Mouse (Mus musculus) R1 (cell line): Measurements from ENCODE around the gene 3830406C13Rik.
A peak's percentile ranks its signal among the peaks of the same experiment; 100 is the strongest.

Experiments used
- DNase-seq: peaks from one replicate; pipeline ENCODE4 v3.0.0-alpha.2; 2018; ENCODE audit warnings: low read depth, low spot score

The 3830406C13Rik gene

GRCm38 (mm10) chr14:12342458-12343131, 58.6 kb downstream of the 3830406C13Rik start:
- peak; percentile 20 for DNase-seq

DNA sequence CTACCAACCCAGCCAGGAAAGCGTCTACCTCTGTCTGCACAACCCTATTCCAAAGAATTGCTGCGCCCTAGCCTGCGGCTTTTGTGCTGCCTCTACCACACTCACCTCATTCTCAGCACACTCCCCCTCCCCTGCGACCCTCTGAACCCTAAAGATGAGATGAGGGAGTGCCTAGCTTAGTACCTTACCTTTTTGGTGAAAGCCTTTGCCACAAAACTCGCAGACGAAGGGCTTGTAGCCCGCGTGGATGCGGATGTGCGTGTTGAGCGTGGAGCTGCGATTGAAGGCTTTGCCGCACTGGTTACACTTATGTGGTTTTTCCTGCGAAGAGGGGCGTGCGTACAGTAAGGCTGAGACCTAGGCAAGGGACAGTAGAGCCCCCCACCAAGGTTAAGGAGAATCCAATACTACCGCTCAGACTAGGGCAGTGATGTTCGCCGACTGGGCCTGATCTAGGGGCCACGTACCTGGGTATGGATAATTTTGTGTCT, 59.5 kb downstream of the 3830406C13Rik start:
- DNase-seq = no peak

GRCm38 (mm10) chr14:12344061-12344745, 60.2 kb downstream of the 3830406C13Rik start:
- peak; percentile 45 for DNase-seq

GRCm38 (mm10) chr14:12344746-12345240, 60.8 kb downstream of the 3830406C13Rik start:
- peak; percentile 51 for DNase-seq

DNA sequence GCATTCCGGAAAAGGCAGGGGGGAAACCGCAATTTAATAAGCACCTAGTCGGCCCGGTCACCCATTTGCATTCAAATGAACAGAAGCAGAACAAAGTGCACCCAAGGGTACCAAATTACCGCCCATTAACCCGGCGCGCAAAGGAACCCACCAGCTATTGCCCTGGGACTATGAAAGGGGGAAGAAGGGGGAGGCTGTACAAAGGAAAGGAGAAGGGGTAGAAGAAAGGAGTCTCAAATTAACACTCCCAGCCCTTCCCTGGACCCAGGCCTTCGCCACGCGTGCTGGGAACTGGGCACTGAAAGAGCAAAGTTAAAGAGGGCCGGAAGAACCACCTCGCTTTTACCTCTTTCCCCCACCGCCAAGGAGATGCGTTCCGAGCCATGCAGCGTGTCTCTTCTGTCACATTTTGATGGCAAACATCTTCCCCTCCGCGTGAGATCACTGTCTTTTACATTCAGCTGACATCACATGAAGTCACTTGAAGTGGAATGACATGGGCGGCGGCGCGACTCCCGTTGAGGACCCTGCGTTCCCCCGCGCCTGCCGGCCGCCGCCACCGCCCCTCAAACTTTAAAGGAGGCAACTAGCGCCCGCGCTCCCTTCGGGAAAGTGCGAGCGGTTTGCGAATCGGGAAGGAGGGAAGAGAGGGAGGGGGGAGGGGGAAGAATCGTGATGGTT, 61.4 kb downstream of the 3830406C13Rik start:
- peak; percentile 60 for DNase-seq

DNA sequence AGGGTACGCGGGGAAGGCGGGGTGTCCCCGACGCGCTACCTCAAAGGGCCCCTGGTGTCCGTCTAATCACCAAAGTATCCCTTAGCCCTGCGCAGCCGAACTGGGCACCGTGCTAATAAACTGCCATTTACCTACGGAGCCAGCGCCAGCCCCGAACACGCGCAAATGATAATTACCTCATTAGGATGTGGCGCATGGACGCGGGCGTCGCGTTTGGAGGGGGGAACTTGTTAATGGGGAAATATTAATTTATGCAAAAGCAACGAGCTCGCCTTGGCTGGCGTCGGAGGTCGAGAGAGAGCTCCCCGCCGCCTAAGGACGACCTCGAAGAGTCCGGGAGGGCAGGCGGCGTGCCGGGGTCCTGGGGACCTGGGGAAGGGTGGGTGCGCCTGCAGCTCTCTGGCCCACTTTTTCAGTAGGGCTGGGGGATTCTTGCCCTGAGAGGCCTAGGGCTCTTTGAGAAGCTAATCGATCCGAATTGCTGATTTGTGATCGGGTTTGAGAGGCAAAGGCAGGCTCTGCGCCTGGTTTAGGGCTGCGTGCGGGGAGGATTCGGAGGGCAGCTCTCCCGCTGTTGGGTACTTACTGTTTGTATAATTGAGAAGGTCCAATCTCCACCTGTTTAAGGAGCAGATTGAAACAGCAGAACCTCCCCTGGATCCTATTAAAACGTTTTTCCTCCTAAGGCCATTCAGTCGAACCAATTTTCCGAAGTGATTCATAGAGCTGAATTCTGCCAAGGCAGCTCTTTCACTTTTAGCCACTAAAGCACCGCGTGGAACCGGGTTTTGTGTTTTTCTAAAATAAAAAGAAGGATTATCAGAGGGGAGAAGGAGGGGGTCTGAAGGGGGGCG, 62.3 kb downstream of the 3830406C13Rik start:
- peak; percentile 40 for DNase-seq

GRCm38 (mm10) chr14:12346865-12347600, 63.1 kb downstream of the 3830406C13Rik start:
- DNase-seq = peak; percentile 25

- no peak for DNase-seq
Measured at GRCm38 (mm10) chr14:12348089-12348488, 64.1 kb downstream of the 3830406C13Rik start, which contains the start of gene Fezf2. Gene Fezf2, minus strand, starts transcription at chr14:12348189.

GRCm38 (mm10) chr14:12349334-12350090, 65.5 kb downstream of the 3830406C13Rik start:
- no peak for DNase-seq

DNA sequence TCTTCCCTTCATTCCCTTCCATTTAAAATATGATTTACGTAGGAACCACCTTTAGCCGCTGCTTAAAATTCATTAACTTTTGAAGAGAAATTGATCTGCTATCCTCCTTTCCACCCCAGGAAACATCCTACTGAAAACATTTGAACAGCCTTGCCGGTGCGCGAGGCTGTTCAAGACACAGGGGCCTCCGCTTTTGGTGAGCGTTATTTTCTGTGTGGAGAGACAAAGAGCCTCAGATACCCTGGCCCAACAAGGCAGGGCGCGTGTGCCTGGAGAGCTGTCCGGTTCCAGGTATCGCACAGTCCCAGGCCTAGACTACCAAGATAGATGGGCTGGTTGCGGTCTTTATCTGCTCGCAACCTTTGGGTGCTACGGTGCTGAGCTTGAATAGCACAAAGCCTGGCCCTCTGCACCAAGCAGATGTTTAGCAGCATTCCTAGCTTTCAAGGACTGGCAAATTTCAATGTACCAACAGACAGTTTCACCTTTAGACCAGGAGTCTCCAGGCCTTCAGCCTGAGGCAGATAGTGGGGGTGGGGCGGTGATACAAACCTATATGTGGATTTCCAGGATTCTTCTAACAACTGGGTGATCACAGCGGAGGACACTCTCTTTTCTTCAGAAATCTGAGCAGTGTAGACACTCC, 66.4 kb downstream of the 3830406C13Rik start:
- no peak for DNase-seq
